Mouse (Mus musculus): ENCODE data around the gene Nup210. TPM values are rescaled to one million over a fixed set of nuclear protein-coding genes. Genes with fewer than 3 reads are reported as not detected.

Nup210 gene
- polyA plus RNA-seq, 1 experiment = not detected

DNA sequence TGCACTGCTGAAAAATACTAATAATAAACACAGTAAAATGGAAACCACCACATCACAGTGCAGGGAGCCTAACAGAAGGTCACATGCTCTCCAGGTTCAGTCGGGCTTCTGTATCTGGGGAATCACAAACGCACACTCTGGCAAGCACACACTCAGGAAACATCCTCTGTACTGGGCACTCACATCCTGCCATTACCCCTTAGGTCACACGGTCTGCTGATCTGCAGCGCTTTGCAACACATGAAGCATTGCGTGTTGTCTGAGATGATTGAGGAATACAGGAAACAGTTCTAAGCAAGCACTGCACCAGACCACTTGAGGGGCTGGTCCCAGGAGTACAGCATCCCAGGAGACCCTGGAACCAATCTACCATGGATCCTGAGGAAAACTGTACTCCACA, 16.0 kb downstream of the Nup210 start:
- no peaks in the 10 kb centered on the region for H3K79me3 ChIP-seq (ENCODE audit: low read depth)
- peaks cover 32% of the 10 kb centered on the region for H3K27me3 ChIP-seq (ENCODE audit: control insufficient read depth, insufficient read depth, insufficient read length)
- H3ac ChIP-seq (ENCODE audit: control insufficient read depth, insufficient read length, low read depth) = no peak overlapping the region
- TF ChIP-seq MAX (IDR thresholded peaks at IDR 0.05) (no peak), MYOD1 (IDR thresholded peaks at IDR 0.05; ENCODE audit: control insufficient read depth, insufficient read length, low read depth) (no peak), USF1 (IDR thresholded peaks at IDR 0.05; ENCODE audit: low read depth) (no peak), CEBPB (IDR thresholded peaks at IDR 0.05; ENCODE audit: low read depth) (no peak), CTCF (IDR thresholded peaks at IDR 0.05; ENCODE audit: control insufficient read depth, insufficient read depth, insufficient read length) (no peak), FOSL1 (IDR thresholded peaks at IDR 0.05; ENCODE audit: insufficient read depth, low read length, poor library complexity, severe bottlenecking) (no peak), MYOG (IDR thresholded peaks at IDR 0.05; ENCODE audit: control insufficient read depth, extremely low read depth, insufficient read length) (no peak)
- no peak overlapping the region for H3K4me3 ChIP-seq (ENCODE audit: insufficient read depth, poor library complexity, severe bottlenecking)
- no peaks in the 10 kb centered on the region for H3K36me3 ChIP-seq (ENCODE audit: control insufficient read depth, insufficient read depth)
- H3K79me2 ChIP-seq (ENCODE audit: control insufficient read depth, insufficient read depth) = no peaks in the 10 kb centered on the region

DNA sequence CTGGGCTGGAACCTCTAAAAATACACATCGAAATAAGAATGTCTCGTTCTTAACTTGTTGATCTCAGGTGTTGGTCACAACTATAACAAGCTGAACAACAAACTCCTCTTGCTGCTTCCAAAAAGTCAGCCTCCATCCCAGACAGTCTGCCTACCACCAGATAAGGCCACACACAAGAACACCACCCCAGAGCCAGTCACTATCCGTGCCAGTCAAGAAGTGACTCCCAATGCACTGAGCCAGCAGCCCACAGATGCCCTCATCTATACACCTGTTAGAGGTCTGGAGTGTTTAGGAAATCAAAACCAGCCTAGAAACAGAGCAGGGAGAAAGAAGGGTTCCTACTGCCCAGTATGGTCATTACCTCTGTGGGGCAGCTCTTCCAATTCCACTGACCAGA, 18.8 kb downstream of the Nup210 start:
- no peak for TF ChIP-seq CTCF (IDR thresholded peaks at IDR 0.05; ENCODE audit: control insufficient read depth, insufficient read depth, insufficient read length)
- TF ChIP-seq FOSL1 (IDR thresholded peaks at IDR 0.05; ENCODE audit: insufficient read depth, low read length, poor library complexity, severe bottlenecking) = no peak
- no peak for TF ChIP-seq MYOG (IDR thresholded peaks at IDR 0.05; ENCODE audit: control insufficient read depth, extremely low read depth, insufficient read length)
- no peak for TF ChIP-seq CEBPB (IDR thresholded peaks at IDR 0.05; ENCODE audit: low read depth)
- TF ChIP-seq USF1 (IDR thresholded peaks at IDR 0.05; ENCODE audit: low read depth) = no peak
- no peak for TF ChIP-seq MAX (IDR thresholded peaks at IDR 0.05)
- no peak for TF ChIP-seq MYOD1 (IDR thresholded peaks at IDR 0.05; ENCODE audit: control insufficient read depth, insufficient read length, low read depth)
- Histone ChIP-seq H3K36me3 (ENCODE audit: control insufficient read depth, insufficient read depth) (no peaks in the 10 kb centered on the region), H3K79me2 (ENCODE audit: control insufficient read depth, insufficient read depth) (no peaks in the 10 kb centered on the region), H3K79me3 (ENCODE audit: low read depth) (no peaks in the 10 kb centered on the region), H3K27me3 (ENCODE audit: control insufficient read depth, insufficient read depth, insufficient read length) (peaks cover 43% of the 10 kb centered on the region), H3K4me3 (ENCODE audit: insufficient read depth, poor library complexity, severe bottlenecking) (no peak overlapping the region), H3ac (ENCODE audit: control insufficient read depth, insufficient read length, low read depth) (no peak overlapping the region)

DNA sequence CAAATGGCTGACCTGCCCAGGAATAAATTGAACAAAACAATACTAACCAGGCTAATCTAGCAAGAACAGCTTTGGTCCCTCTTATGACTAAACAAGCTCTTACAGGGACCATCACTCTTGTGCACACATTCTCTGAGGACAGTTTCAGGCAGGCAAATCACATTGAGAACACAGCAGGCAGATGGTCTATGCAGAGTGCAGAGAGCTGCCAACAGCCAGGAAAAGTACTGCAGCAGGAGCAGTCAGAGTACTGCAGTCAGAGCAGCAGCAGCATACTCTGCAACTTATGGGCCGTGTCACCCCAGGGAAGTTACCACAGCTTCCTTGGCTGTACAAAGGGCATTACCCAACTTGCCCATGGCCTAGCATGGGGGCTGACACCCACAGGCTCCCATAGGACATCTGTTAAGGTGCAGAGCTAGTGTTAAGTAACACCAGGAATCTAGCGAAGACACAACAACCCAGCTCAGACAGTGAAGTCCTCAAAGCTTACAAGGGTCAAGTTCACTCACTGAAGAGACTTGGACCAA, 21.5 kb downstream of the Nup210 start:
- TF ChIP-seq USF1 (IDR thresholded peaks at IDR 0.05; ENCODE audit: low read depth) (no peak), MYOG (IDR thresholded peaks at IDR 0.05; ENCODE audit: control insufficient read depth, extremely low read depth, insufficient read length) (no peak), CTCF (IDR thresholded peaks at IDR 0.05; ENCODE audit: control insufficient read depth, insufficient read depth, insufficient read length) (no peak), MAX (IDR thresholded peaks at IDR 0.05) (no peak), MYOD1 (IDR thresholded peaks at IDR 0.05; ENCODE audit: control insufficient read depth, insufficient read length, low read depth) (no peak), CEBPB (IDR thresholded peaks at IDR 0.05; ENCODE audit: low read depth) (no peak), FOSL1 (IDR thresholded peaks at IDR 0.05; ENCODE audit: insufficient read depth, low read length, poor library complexity, severe bottlenecking) (no peak)
- Histone ChIP-seq H3K36me3 (ENCODE audit: control insufficient read depth, insufficient read depth) (no peaks in the 10 kb centered on the region), H3K4me3 (ENCODE audit: insufficient read depth, poor library complexity, severe bottlenecking) (no peak overlapping the region), H3K79me3 (ENCODE audit: low read depth) (no peaks in the 10 kb centered on the region), H3K27me3 (ENCODE audit: control insufficient read depth, insufficient read depth, insufficient read length) (peaks cover 53% of the 10 kb centered on the region), H3ac (ENCODE audit: control insufficient read depth, insufficient read length, low read depth) (no peak overlapping the region), H3K79me2 (ENCODE audit: control insufficient read depth, insufficient read depth) (no peaks in the 10 kb centered on the region)

DNA sequence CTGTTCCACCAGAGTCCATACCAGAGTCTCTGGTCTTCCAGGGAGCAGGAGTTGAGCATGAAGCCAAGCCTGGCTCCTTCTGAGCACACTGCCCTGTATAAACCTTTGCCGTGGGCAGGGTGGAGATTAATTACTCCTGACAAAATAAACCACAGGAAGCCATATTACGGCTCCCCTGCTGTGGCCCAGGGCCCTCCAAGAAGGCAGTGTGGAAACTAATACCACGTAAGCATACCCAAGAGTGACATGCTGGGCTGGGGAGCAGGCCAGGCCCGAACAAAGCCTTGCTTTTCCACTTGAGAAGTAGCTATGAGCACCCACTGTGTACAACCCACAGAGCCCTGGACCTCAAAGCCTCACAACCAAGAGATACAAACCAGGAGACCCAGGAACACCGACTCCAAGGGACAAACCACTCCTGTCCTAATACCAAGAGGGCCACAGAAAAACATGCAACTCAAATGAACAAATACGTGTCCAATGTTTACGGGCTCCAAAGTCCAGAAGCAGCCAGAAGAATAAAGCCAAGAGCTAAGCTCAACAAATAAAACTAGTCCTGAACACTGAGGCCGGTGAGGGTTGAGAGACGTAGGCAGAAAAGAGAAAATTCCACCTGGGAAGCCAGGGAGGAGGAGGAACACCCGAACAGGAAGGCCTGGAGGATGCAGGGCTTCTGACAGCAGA, 24.3 kb downstream of the Nup210 start:
- peaks cover 46% of the 10 kb centered on the region for H3K27me3 ChIP-seq (ENCODE audit: control insufficient read depth, insufficient read depth, insufficient read length)
- H3K36me3 ChIP-seq (ENCODE audit: control insufficient read depth, insufficient read depth) = no peaks in the 10 kb centered on the region
- no peak for TF ChIP-seq CEBPB (IDR thresholded peaks at IDR 0.05; ENCODE audit: low read depth)
- no peak for TF ChIP-seq MYOD1 (IDR thresholded peaks at IDR 0.05; ENCODE audit: control insufficient read depth, insufficient read length, low read depth)
- no peak for TF ChIP-seq MYOG (IDR thresholded peaks at IDR 0.05; ENCODE audit: control insufficient read depth, extremely low read depth, insufficient read length)
- no peak for TF ChIP-seq FOSL1 (IDR thresholded peaks at IDR 0.05; ENCODE audit: insufficient read depth, low read length, poor library complexity, severe bottlenecking)
- no peak for TF ChIP-seq USF1 (IDR thresholded peaks at IDR 0.05; ENCODE audit: low read depth)
- no peak for TF ChIP-seq MAX (IDR thresholded peaks at IDR 0.05)
- no peak for TF ChIP-seq CTCF (IDR thresholded peaks at IDR 0.05; ENCODE audit: control insufficient read depth, insufficient read depth, insufficient read length)
- no peaks in the 10 kb centered on the region for H3K79me2 ChIP-seq (ENCODE audit: control insufficient read depth, insufficient read depth)
- no peak overlapping the region for H3ac ChIP-seq (ENCODE audit: control insufficient read depth, insufficient read length, low read depth)
- no peaks in the 10 kb centered on the region for H3K79me3 ChIP-seq (ENCODE audit: low read depth)
- no peak overlapping the region for H3K4me3 ChIP-seq (ENCODE audit: insufficient read depth, poor library complexity, severe bottlenecking)

DNA sequence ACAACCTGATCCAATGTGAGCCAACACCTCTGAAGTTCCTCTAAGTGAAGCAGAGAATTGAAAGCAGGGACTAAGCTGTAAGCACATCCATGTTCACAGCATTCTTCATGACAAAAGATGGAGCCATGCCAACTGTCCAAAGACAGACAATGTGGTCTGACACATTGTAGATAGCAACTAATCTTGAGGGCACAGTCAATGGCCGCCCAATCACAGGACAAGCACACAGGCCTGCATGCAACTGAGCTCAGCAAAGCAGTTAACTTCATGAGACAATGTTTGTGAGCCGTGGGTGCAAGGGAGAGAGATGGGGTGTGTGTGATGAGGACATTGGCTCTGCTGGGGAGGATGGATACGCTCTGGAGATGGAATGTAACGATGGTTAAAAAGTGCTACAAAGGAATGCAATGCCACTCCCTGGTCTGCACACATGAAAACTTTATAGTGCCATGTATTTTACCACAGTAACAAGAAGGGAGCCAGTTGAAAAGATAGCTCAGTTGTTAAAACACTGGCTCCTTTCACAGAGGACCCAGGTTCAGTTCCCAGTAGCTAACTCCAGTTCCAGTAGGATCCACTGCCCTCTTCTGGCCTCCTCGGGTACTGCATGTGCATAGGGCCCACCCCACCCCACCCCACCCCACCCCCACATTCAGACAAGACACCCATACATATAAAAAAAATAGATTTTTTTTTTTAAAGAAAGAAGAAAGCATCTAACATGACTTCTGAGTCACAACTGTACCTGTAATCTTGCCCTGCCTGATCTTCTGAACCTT, 31.3 kb downstream of the Nup210 start:
- TF ChIP-seq MYOD1 (IDR thresholded peaks at IDR 0.05; ENCODE audit: control insufficient read depth, insufficient read length, low read depth) (no peak), USF1 (IDR thresholded peaks at IDR 0.05; ENCODE audit: low read depth) (no peak), MAX (IDR thresholded peaks at IDR 0.05) (no peak), FOSL1 (IDR thresholded peaks at IDR 0.05; ENCODE audit: insufficient read depth, low read length, poor library complexity, severe bottlenecking) (no peak), MYOG (IDR thresholded peaks at IDR 0.05; ENCODE audit: control insufficient read depth, extremely low read depth, insufficient read length) (no peak), CEBPB (IDR thresholded peaks at IDR 0.05; ENCODE audit: low read depth) (no peak), CTCF (IDR thresholded peaks at IDR 0.05; ENCODE audit: control insufficient read depth, insufficient read depth, insufficient read length) (no peak)

More for the DNA sequence above, 31.3 kb downstream of the Nup210 start:
- H3K79me2 ChIP-seq (ENCODE audit: control insufficient read depth, insufficient read depth) = no peaks in the 10 kb centered on the region
- no peaks in the 10 kb centered on the region for H3K79me3 ChIP-seq (ENCODE audit: low read depth)
- no peak overlapping the region for H3K4me3 ChIP-seq (ENCODE audit: insufficient read depth, poor library complexity, severe bottlenecking)
- no peak overlapping the region for H3ac ChIP-seq (ENCODE audit: control insufficient read depth, insufficient read length, low read depth)
- no peaks in the 10 kb centered on the region for H3K36me3 ChIP-seq (ENCODE audit: control insufficient read depth, insufficient read depth)
- H3K27me3 ChIP-seq (ENCODE audit: control insufficient read depth, insufficient read depth, insufficient read length) = peaks cover 18% of the 10 kb centered on the region

Data from C2C12 (cell line).